Mouse (Mus musculus) heart, embryonic 12.5 days (tissue): ENCODE results near the gene Sgca. TPM values are rescaled to one million over a fixed set of nuclear protein-coding genes. Genes with fewer than 3 reads are reported as not detected.
A peak's percentile ranks its signal among the peaks of the same experiment; 100 is the strongest.

Experiments
- ATAC-seq: fragments of 200-750 bp; cut with Nextera tagmentation; 2 replicates; pipeline ENCODE4 v1.8.0; 2017; ENCODE audit warnings: moderate TSS enrichment, moderate library complexity; ENCODE audit not compliant: insufficient number of reproducible peaks, low FRiP score
- H3K27ac ChIP-seq: fragments of 300-500 bp; sonication (generic); 2 replicates; pipeline ENCODE4 v1.5.1; 2016; ENCODE audit warnings: mild to moderate bottlenecking, moderate library complexity; ENCODE audit not compliant: poor library complexity, severe bottlenecking
- H3K27me3 ChIP-seq: fragments of 300-500 bp; sonication (generic); replicated peaks from 2 replicates; pipeline ENCODE4 v1.6.1; 2016; ENCODE audit warnings: mild to moderate bottlenecking, moderate library complexity
- H3K36me3 ChIP-seq: fragments of 300-500 bp; sonication (generic); 2 replicates; pipeline ENCODE4 v1.6.1; 2016; ENCODE audit warnings: mild to moderate bottlenecking, moderate library complexity
- H3K4me1 ChIP-seq: fragments of 300-500 bp; sonication (generic); replicated peaks from 2 replicates; pipeline ENCODE4 v1.6.1; 2016; ENCODE audit warnings: mild to moderate bottlenecking
- H3K4me2 ChIP-seq: fragments of 300-500 bp; sonication (generic); 2 replicates; pipeline ENCODE4 v1.6.1; 2016; ENCODE audit warnings: mild to moderate bottlenecking, moderate library complexity
- H3K4me3 ChIP-seq: fragments of 300-500 bp; sonication (generic); 2 replicates; pipeline ENCODE4 v1.5.1; 2016; ENCODE audit warnings: mild to moderate bottlenecking
- H3K9ac ChIP-seq: fragments of 300-500 bp; sonication (generic); 2 replicates; pipeline ENCODE4 v1.6.1; 2016; ENCODE audit warnings: mild to moderate bottlenecking, moderate library complexity
- H3K9me3 ChIP-seq: fragments of 300-500 bp; sonication (generic); replicated peaks from 2 replicates; pipeline ENCODE4 v1.6.1; 2016; ENCODE audit warnings: mild to moderate bottlenecking, moderate library complexity
- WGBS: fragments of 180-500 bp; shearing (Covaris S2); methylation state at CpG from one replicate; pipeline ENCODE4 v1.1.7; 2016; 5-methylcytosine and 5-hydroxymethylcytosine counted together
- polyA plus RNA-seq: library from polyadenylated mRNA; unstranded; fragments of >200 nt; fragmentation: Nextera tagmentation; extraction: Ambion mirVana; gene quantifications from 2 replicates; pipeline ENCODE4 v1.2.1, GENCODE M21; 2016

Sgca gene
- polyA plus RNA-seq, 1 experiment from 2014 or later, result 20.6 TPM

DNA sequence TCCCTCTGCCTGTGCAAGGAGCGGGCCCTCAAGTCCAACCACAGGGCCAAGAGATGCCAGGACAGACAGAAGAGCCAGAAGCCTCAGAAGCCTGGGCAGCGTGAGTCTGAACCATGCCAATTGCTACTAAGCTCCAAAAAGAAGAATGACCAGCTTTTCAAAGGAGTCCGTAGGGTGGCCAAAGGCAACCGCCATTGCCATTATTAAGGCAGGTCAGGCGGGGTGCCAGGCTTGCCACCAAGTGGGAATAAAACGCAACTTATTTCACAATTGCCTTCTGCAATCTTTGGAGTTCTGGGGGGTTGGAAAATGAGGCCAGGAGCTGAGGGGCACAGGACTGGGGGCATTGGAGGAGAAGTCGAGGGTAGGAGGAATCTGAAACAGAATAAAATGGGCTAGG lies 7.9 kb downstream of the Sgca start:
- no peak overlapping the region for H3K4me3 ChIP-seq
- no peaks in the 10 kb centered on the region for H3K9me3 ChIP-seq
- WGBS, result 78% methylated on average over 7 of the region's 7 CpGs
- no peak overlapping the region for H3K4me2 ChIP-seq
- no peaks in the 10 kb centered on the region for H3K36me3 ChIP-seq
- peaks cover 12% of the 10 kb centered on the region for H3K4me1 ChIP-seq
- no peak overlapping the region for H3K9ac ChIP-seq
- no peak for ATAC-seq
- no peak overlapping the region for H3K27ac ChIP-seq
- H3K27me3 ChIP-seq, result no peaks in the 10 kb centered on the region

DNA sequence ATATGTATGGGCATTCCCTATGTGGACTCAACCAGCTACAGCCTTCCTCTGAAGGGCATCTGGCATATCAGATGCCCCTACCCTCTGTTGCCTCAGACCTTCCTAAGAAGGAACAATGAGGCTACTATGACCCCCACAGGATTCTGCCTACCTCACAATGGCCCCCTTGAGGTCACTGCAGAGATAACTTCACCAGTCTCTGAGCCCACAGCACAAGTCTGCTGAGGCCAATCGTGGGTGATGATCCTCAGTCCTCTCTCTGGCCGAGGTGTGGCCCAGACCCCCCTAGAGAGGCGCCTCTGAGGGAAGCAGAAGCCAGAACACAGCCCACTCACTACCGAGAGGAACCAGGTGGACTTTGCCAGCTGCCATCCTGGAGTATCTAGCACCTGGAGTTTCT lies 8.7 kb downstream of the Sgca start, which contains the start of gene Hils1:
Gene Hils1, plus strand, starts transcription at position 175 of the 400 bp plus-strand sequence.
- H3K36me3 ChIP-seq, result no peaks in the 10 kb centered on the region
- no peak within 1 kb of the TSS for H3K4me3 ChIP-seq
- no peaks in the 10 kb centered on the region for H3K27me3 ChIP-seq
- 45% methylated on average over 4 of the region's 4 CpGs for WGBS
- no peak for ATAC-seq
- no peak within 1 kb of the TSS for H3K4me2 ChIP-seq
- no peak within 1 kb of the TSS for H3K27ac ChIP-seq
- no peaks in the 10 kb centered on the region for H3K9me3 ChIP-seq
- peaks cover 11% of the 10 kb centered on the region for H3K4me1 ChIP-seq
- no peak within 1 kb of the TSS for H3K9ac ChIP-seq

DNA sequence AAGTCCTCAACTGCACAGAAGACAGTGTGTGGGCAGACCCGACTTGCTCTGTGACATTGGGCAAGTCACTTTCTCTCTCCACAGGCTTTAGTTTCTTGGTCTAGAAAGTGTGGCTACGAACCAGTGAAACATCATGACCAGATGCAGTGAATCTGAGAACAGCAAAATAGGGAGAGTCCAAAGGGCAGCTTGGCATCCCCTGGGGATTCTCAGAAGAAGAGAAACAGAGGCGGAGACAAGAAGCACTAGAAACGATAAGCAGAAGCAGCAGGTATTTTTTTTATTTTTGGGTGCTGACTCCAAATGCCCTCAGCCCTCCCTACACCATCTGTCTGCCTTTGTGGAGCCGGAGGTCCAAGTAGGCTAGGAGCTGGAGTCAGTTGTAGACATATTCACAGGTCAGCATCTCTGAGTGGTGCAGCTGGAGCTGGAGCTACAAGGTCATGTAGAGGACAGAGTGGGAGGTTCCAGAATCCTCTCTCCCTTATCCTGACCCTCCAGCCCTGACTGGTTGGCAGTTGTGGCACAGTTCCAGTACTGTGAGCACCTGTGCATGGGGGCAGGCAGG lies 13.5 kb downstream of the Sgca start:
- H3K4me2 ChIP-seq, result no peak overlapping the region
- H3K9ac ChIP-seq, result no peak overlapping the region
- H3K4me1 ChIP-seq, result peaks cover 18% of the 10 kb centered on the region
- ATAC-seq, result peak; percentile 26; the same call in 1 of the 2 replicates
- no peak overlapping the region for H3K4me3 ChIP-seq
- no peaks in the 10 kb centered on the region for H3K27me3 ChIP-seq
- H3K36me3 ChIP-seq, result no peaks in the 10 kb centered on the region
- no peak overlapping the region for H3K27ac ChIP-seq
- WGBS, result 68% methylated on average over 5 of the region's 5 CpGs
- no peaks in the 10 kb centered on the region for H3K9me3 ChIP-seq

GRCm38 (mm10) chr11:94958065-94958858 lies 17.9 kb downstream of the Sgca start:
- Histone ChIP-seq H3K27me3 (0 out of 2 replicates have a peak, but pooled peaks cover 4% of the 10 kb centered on the region), H3K9me3 (no peaks in the 10 kb centered on the region), H3K4me3 (no peak overlapping the region), H3K9ac (no peak overlapping the region), H3K4me2 (no peak overlapping the region), H3K27ac (peak overlapping the region; percentile 57; the same call in 1 of the 2 replicates), H3K36me3 (no peaks in the 10 kb centered on the region), H3K4me1 (peaks cover 18% of the 10 kb centered on the region)
- 20% methylated on average over 8 of the region's 8 CpGs for WGBS
- ATAC-seq, result peak; percentile 45

DNA sequence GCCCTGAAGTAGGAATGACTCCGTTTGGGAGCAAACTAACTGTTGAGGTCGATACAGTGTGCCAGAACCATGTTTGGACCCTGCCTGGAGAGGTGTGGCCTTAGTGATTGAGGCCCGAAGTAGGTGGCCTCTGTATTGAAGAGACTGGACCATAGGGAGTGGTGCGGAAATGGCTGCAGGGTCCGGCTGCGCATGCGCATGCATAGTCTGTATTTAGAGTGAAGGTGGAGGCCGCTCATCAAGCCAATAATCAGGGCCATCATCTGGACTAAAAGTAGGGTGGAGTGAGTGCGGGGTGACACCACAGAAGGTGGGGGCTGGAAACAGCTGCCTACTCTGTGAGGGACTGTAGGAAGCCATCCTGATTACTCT lies 18.4 kb downstream of the Sgca start:
- 81% methylated on average over 9 of the region's 9 CpGs for WGBS
- no peak for ATAC-seq
- Histone ChIP-seq H3K9ac (no peak overlapping the region), H3K36me3 (no peaks in the 10 kb centered on the region), H3K4me2 (no peak overlapping the region), H3K9me3 (no peaks in the 10 kb centered on the region), H3K4me3 (no peak overlapping the region), H3K4me1 (peaks cover 14% of the 10 kb centered on the region), H3K27me3 (0 out of 2 replicates have a peak, but pooled peaks cover 4% of the 10 kb centered on the region), H3K27ac (peak overlapping the region; percentile 57; the same call in 1 of the 2 replicates)

GRCm38 (mm10) chr11:94955103-94955502 lies 21.0 kb downstream of the Sgca start:
- Histone ChIP-seq H3K4me2 (peak overlapping the region; percentile 40; the same call in 1 of the 2 replicates), H3K9ac (no peak overlapping the region), H3K27ac (peak overlapping the region; percentile 39)

GRCm38 (mm10) chr11:94952169-94952568 lies 24.0 kb downstream of the Sgca start:
- Histone ChIP-seq H3K4me3 (no peak overlapping the region), H3K36me3 (peaks cover 22% of the 10 kb centered on the region; the same call in 1 of the 2 replicates), H3K27me3 (peaks cover 23% of the 10 kb centered on the region; the same call in 1 of the 2 replicates), H3K9ac (no peak overlapping the region), H3K4me2 (no peak overlapping the region), H3K9me3 (no peaks in the 10 kb centered on the region), H3K4me1 (peaks cover 5% of the 10 kb centered on the region; the same call in 1 of the 2 replicates), H3K27ac (0 out of 2 replicates have a peak overlapping the region, but pooled peaks have one; percentile 13)
- ATAC-seq, result no peak
- 19% methylated on average over 6 of the region's 6 CpGs for WGBS

More at GRCm38 (mm10) chr11:94955103-94955502, 21.0 kb downstream of the Sgca start:
- Histone ChIP-seq H3K27me3 (0 out of 2 replicates have a peak, but pooled peaks cover 10% of the 10 kb centered on the region), H3K4me1 (peaks cover 17% of the 10 kb centered on the region), H3K4me3 (peak overlapping the region; percentile 16; the same call in 1 of the 2 replicates), H3K9me3 (no peaks in the 10 kb centered on the region), H3K36me3 (peaks cover 10% of the 10 kb centered on the region; the same call in 1 of the 2 replicates)
- peak; percentile 18; the same call in 1 of the 2 replicates for ATAC-seq
- WGBS, result 63% methylated on average over 9 of the region's 9 CpGs

DNA sequence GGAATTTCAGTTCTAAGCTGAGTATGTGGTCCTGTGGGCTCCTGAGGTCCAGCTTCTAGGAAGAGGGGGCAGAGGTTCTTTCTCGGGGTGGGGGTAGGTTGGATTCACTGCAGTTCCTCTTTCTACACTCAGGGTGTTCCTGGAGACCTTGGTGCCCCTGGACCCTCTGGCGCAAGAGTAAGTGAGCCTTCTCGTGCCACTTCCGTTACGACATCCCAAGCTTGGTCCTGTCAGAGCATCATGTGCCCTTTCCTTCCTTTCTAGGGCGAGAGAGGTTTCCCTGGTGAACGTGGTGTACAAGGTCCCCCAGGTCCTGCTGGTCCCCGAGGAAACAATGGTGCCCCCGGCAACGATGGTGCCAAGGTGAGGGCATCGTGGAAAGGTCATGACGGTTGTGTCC lies 30.9 kb downstream of the Sgca start:
- H3K4me1 ChIP-seq, result no peaks in the 10 kb centered on the region
- peaks cover 36% of the 10 kb centered on the region for H3K36me3 ChIP-seq
- peaks cover 60% of the 10 kb centered on the region for H3K27me3 ChIP-seq
- no peak overlapping the region for H3K4me2 ChIP-seq
- no peaks in the 10 kb centered on the region for H3K9me3 ChIP-seq
- no peak overlapping the region for H3K27ac ChIP-seq
- H3K4me3 ChIP-seq, result no peak overlapping the region
- 82% methylated on average over 12 of the region's 12 CpGs for WGBS
- ATAC-seq, result no peak
- no peak overlapping the region for H3K9ac ChIP-seq

- WGBS, result 28% methylated on average over 8 of the region's 8 CpGs
- no peak for ATAC-seq
- H3K36me3 ChIP-seq, result peaks cover 27% of the 10 kb centered on the region
- H3K4me2 ChIP-seq, result no peak overlapping the region
- H3K9ac ChIP-seq, result no peak overlapping the region
- H3K9me3 ChIP-seq, result no peaks in the 10 kb centered on the region
- no peak overlapping the region for H3K4me3 ChIP-seq
- H3K4me1 ChIP-seq, result no peaks in the 10 kb centered on the region
- no peak overlapping the region for H3K27ac ChIP-seq
- H3K27me3 ChIP-seq, result peaks cover 67% of the 10 kb centered on the region
Observed at GRCm38 (mm10) chr11:94944295-94944694, 31.8 kb downstream of the Sgca start.

GRCm38 (mm10) chr11:94943054-94943453 lies 33.1 kb downstream of the Sgca start:
- Histone ChIP-seq H3K4me3 (no peak overlapping the region), H3K36me3 (peaks cover 25% of the 10 kb centered on the region), H3K9ac (no peak overlapping the region), H3K9me3 (no peaks in the 10 kb centered on the region), H3K27ac (0 out of 2 replicates have a peak overlapping the region, but pooled peaks have one; percentile 9), H3K27me3 (peaks cover 64% of the 10 kb centered on the region), H3K4me2 (no peak overlapping the region), H3K4me1 (0 out of 2 replicates have a peak, but pooled peaks cover 2% of the 10 kb centered on the region)
- ATAC-seq, result no peak
- WGBS, result 72% methylated on average over 15 of the region's 15 CpGs
